Mouse (Mus musculus): ENCODE data around the gene Abcc4. TPM values are rescaled to one million over a fixed set of nuclear protein-coding genes. Genes with fewer than 3 reads are reported as not detected.

Abcc4 gene
- polyA plus RNA-seq, 1 experiment from 2014 or later = 2.1 TPM

DNA sequence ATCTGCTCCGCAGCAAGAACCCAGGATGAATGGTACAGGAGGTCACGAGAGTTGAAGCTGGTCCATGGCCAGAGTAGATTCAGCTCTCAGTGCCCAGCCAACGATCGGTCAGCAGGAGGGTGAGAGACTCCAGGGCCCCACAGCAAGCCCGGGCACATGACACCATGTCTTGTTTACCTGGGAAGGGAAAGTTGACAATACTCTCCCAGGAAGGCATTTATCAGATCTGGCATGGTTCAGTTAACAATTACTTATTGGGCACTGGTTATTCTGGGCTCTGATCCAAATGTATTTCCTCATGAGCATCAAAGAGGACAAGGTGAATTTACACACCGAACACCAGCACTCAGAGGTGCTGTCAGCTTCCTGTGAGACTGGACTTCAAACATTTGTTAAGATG lies 38.5 kb downstream of the Abcc4 start:
- H3K4me3 ChIP-seq = no peak overlapping the region
- no peak for DNase-seq (ENCODE audit: low spot score)
- H3K4me1 ChIP-seq = peaks cover 11% of the 10 kb centered on the region
- H3K9me3 ChIP-seq (replicated peaks) = no peaks in the 10 kb centered on the region
- WGBS = 90% methylated on average over 6 of the region's 6 CpGs
- H3K27me3 ChIP-seq (ENCODE audit: low read depth, poor library complexity, severe bottlenecking) = 0 out of 2 replicates have a peak, but pooled peaks cover 5% of the 10 kb centered on the region
- no peak overlapping the region for H3K27ac ChIP-seq
- H3K36me3 ChIP-seq = no peaks in the 10 kb centered on the region

DNA sequence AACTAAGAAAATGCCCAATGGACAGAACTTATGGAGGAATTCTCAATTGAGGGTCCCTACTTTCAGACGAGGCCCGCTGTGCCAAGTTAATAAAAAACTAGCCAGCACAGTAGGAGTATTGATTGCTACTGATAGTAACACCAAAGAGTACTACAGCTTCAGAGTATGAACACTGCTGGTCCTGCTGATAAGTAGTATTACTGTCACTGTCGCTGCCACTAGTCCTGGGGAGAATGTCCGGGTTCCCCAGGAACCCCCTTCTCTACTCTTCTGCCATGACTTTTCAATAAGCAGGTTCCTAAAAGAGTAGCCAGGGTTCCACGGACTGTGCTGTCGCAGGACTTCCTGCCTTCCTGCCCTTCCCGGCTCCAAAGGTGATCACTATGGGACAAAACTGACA lies 41.4 kb downstream of the Abcc4 start:
- 89% methylated on average over 7 of the region's 7 CpGs for WGBS
- no peaks in the 10 kb centered on the region for H3K27me3 ChIP-seq (ENCODE audit: low read depth, poor library complexity, severe bottlenecking)
- peaks cover 27% of the 10 kb centered on the region for H3K4me1 ChIP-seq
- no peak overlapping the region for H3K4me3 ChIP-seq
- no peak for DNase-seq (ENCODE audit: low spot score)
- no peak overlapping the region; the same call in 1 of the 2 replicates for H3K27ac ChIP-seq
- H3K9me3 ChIP-seq (replicated peaks) = no peaks in the 10 kb centered on the region
- no peaks in the 10 kb centered on the region for H3K36me3 ChIP-seq

DNA sequence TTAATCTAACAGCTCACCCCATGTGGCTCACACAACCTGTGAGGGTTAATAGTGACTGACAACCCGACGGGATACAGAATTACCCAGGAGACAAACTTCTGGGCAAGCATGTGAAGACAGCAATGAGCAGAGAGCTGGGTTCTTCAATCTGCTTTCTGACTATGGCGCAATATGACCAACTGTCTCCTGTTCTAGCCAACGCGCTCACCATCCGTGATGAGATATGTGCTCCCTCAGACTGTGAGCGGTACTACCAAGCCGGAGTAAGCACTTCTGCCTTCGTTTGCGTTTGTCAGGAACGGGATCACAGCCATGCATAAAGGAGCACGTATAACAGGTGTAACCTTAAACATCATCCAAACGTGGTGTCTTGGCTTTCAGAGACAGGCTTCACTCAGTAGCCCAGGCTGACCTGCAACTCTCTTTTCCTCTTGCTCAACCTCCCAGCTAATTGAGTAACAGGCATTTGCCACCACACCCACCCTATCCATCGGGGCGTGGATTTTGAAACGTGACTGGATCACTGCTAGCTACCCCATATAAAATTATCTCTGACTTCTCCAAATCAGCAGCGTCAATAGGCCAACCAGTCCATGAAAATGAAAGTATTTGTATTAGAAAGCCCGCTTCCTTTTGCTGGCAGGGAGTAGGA lies 43.3 kb downstream of the Abcc4 start:
- DNase-seq (ENCODE audit: low spot score) = no peak
- Histone ChIP-seq H3K27me3 (ENCODE audit: low read depth, poor library complexity, severe bottlenecking) (no peaks in the 10 kb centered on the region), H3K9me3 (replicated peaks) (no peaks in the 10 kb centered on the region), H3K36me3 (no peaks in the 10 kb centered on the region), H3K4me3 (no peak overlapping the region), H3K27ac (no peak overlapping the region), H3K4me1 (peaks cover 26% of the 10 kb centered on the region)
- 90% methylated on average over 18 of the region's 18 CpGs for WGBS

DNA sequence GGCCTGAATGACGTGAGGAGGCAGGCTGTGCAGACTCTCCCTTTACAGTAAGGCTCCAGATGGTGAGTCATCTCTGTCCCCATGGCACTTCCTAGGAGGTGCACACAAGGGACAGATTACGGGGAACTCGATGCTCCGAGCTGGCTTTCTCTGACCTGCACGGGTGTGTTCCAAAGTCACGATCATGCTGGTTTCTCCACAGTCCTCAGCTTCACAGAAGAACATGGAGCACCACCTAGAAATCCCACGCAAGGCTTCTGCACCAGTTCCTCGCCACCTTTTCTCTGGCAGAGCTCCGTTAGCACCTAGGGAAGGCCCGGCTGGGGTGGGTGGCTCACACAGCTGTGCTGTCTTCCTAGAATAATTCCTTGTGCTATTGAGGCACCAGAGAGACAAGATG lies 43.9 kb downstream of the Abcc4 start:
- no peak overlapping the region for H3K4me3 ChIP-seq
- no peaks in the 10 kb centered on the region for H3K36me3 ChIP-seq
- no peaks in the 10 kb centered on the region for H3K9me3 ChIP-seq (replicated peaks)
- H3K27me3 ChIP-seq (ENCODE audit: low read depth, poor library complexity, severe bottlenecking) = no peaks in the 10 kb centered on the region
- no peak for DNase-seq (ENCODE audit: low spot score)
- 80% methylated on average over 10 of the region's 10 CpGs for WGBS
- peaks cover 26% of the 10 kb centered on the region for H3K4me1 ChIP-seq
- H3K27ac ChIP-seq = no peak overlapping the region

DNA sequence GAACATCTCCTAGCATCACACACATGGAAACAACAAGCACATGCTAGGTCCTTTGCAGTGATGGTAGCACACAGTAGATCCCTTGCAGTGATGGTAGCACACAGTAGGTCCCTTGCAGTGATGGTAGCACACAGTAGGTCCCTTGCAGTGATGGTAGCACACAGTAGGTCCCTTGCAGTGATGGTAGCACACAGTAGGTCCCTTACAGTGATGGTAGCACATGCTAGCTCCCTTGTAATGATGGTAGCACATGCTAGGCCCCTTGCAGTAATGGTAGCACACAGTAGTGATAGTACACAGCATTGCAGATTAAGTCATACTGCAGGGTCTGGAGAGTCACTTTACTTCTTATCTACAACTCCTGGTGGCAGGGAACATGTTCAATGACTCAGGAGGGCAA lies 46.8 kb downstream of the Abcc4 start:
- H3K9me3 ChIP-seq (replicated peaks) = no peaks in the 10 kb centered on the region
- no peaks in the 10 kb centered on the region for H3K36me3 ChIP-seq
- no peak overlapping the region for H3K27ac ChIP-seq
- H3K4me1 ChIP-seq = peaks cover 22% of the 10 kb centered on the region
- H3K4me3 ChIP-seq = no peak overlapping the region
- H3K27me3 ChIP-seq (ENCODE audit: low read depth, poor library complexity, severe bottlenecking) = no peaks in the 10 kb centered on the region
- DNase-seq (ENCODE audit: low spot score) = no peak

DNA sequence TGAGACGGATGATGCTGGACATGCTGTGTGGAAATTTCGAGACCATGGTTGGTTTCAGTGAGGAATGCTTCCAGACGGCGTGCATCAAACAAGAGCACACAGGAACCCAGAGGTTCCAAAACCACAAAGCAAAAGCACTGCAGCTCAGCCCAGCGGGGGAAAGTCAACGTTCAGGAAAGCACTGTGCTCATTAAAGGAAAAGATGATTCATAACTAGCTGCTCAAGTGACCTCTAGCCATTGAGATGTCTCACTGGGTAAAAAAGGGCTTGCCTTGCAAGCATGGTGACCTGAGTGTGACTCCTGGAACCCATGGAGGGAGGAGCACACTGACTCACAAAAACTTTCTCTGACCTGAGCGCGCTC lies 47.7 kb downstream of the Abcc4 start:
- 92% methylated on average over 8 of the region's 8 CpGs for WGBS
- no peak for DNase-seq (ENCODE audit: low spot score)
- no peak overlapping the region for H3K4me3 ChIP-seq
- no peaks in the 10 kb centered on the region for H3K36me3 ChIP-seq
- no peaks in the 10 kb centered on the region for H3K27me3 ChIP-seq (ENCODE audit: low read depth, poor library complexity, severe bottlenecking)
- no peak overlapping the region for H3K27ac ChIP-seq
- H3K9me3 ChIP-seq (replicated peaks) = no peaks in the 10 kb centered on the region
- peaks cover 22% of the 10 kb centered on the region for H3K4me1 ChIP-seq

DNA sequence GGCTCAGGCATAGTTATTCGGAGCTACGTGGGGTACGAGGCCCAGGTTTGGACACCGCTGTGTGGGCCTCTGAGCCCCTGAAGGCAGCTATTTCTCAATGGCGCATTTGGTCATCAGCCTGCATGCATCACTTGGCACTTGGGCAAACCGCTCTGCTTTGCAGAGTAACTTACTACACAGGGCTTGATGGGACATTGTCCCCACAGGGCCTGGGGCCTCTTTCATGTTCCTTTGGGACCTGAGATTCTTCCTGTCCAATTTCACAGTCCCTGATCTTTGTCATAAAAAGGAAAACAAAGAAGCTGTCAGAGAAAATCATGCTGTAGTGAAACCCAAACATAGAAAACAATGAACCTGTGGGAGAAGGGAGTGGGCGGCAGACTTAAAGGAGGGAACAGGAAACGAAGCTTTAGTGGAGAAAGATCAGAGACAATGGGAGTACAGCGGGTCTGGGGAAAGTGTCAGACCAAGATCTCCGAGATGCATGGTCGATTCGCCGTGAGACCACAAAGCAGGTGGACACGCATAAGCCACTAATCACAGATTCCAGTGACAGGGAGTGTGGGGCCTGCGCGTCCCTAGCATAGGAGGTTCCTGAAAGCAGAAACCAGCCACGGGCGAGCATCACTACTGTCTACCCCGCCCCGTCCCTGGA lies 48.2 kb downstream of the Abcc4 start:
- no peak overlapping the region for H3K4me3 ChIP-seq
- peaks cover 22% of the 10 kb centered on the region for H3K4me1 ChIP-seq
- H3K36me3 ChIP-seq = no peaks in the 10 kb centered on the region
- WGBS = 87% methylated on average over 20 of the region's 20 CpGs
- no peak overlapping the region for H3K27ac ChIP-seq
- no peaks in the 10 kb centered on the region for H3K27me3 ChIP-seq (ENCODE audit: low read depth, poor library complexity, severe bottlenecking)
- no peaks in the 10 kb centered on the region for H3K9me3 ChIP-seq (replicated peaks)
- no peak for DNase-seq (ENCODE audit: low spot score)

DNA sequence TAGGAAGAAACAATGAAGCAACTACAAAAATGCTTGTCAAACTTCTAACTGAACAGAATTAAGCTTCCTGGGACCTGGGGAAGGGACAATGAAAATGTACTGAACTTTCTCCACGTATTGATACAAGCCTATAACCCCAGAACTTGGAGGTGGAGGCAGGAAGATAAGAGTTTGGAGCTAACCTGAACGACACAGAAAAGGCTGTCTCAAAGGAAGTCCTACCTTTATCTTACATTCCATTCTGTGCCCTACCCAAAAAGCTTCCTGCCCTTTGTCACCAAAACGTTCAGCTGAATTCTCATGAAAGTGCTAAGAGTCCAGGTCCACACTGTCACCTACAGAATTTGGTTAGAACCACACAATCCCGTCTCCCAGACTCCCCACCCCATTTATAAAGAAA lies 48.8 kb downstream of the Abcc4 start:
- H3K4me3 ChIP-seq = no peak overlapping the region
- peaks cover 18% of the 10 kb centered on the region for H3K4me1 ChIP-seq
- WGBS = 74% methylated on average over 4 of the region's 4 CpGs
- no peaks in the 10 kb centered on the region for H3K36me3 ChIP-seq
- no peaks in the 10 kb centered on the region for H3K9me3 ChIP-seq (replicated peaks)
- no peak overlapping the region for H3K27ac ChIP-seq
- no peaks in the 10 kb centered on the region for H3K27me3 ChIP-seq (ENCODE audit: low read depth, poor library complexity, severe bottlenecking)
- no peak for DNase-seq (ENCODE audit: low spot score)

DNA sequence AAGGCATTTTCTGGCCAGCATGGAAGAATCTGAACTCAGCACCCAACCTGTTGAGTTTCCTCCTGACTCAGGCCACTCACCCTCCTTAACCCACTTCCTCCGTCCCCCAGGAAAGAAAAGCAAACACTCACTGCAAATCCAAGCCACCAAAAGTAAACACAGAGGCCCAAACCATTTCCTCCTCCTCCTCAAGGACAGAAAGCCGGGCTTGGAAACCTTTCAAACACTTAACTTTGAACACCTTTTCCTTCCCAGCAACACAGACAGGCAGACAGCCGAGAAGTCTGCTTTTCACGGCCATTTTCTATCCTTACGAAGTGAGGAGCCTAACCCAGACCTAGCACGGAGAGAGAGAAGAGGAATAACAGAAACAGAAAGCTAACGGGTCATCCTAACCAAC lies 50.0 kb downstream of the Abcc4 start:
- Histone ChIP-seq H3K27ac (no peak overlapping the region), H3K4me3 (no peak overlapping the region), H3K36me3 (no peaks in the 10 kb centered on the region), H3K4me1 (peaks cover 20% of the 10 kb centered on the region), H3K9me3 (replicated peaks) (no peaks in the 10 kb centered on the region), H3K27me3 (ENCODE audit: low read depth, poor library complexity, severe bottlenecking) (no peaks in the 10 kb centered on the region)
- no peak for DNase-seq (ENCODE audit: low spot score)
- 77% methylated on average over 7 of the region's 7 CpGs for WGBS

DNA sequence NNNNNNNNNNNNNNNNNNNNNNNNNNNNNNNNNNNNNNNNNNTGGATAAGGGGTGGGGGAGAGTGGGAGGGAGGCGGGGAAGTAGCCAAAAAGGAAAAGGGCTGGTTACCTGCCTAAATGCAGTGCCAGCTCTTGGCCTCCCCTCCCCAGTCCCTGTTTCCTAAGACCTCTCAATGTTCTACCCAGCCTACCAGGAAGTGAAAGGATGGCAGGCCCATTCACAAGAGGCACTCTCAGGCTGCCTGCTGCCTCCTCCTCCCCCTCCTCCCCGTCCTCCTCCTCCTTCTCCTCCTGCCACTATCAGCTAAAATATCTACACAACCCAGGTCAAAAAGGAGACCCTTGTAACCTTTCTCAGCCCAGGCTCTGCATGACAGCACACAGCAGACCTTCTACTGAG lies 51.1 kb downstream of the Abcc4 start:
- H3K27me3 ChIP-seq (ENCODE audit: low read depth, poor library complexity, severe bottlenecking) = no peaks in the 10 kb centered on the region
- H3K9me3 ChIP-seq (replicated peaks) = no peaks in the 10 kb centered on the region
- WGBS = 44% methylated on average over 2 of the region's 2 CpGs
- peaks cover 12% of the 10 kb centered on the region for H3K4me1 ChIP-seq
- H3K36me3 ChIP-seq = no peaks in the 10 kb centered on the region
- no peak overlapping the region for H3K4me3 ChIP-seq
- H3K27ac ChIP-seq = no peak overlapping the region
- no peak for DNase-seq (ENCODE audit: low spot score)

DNA sequence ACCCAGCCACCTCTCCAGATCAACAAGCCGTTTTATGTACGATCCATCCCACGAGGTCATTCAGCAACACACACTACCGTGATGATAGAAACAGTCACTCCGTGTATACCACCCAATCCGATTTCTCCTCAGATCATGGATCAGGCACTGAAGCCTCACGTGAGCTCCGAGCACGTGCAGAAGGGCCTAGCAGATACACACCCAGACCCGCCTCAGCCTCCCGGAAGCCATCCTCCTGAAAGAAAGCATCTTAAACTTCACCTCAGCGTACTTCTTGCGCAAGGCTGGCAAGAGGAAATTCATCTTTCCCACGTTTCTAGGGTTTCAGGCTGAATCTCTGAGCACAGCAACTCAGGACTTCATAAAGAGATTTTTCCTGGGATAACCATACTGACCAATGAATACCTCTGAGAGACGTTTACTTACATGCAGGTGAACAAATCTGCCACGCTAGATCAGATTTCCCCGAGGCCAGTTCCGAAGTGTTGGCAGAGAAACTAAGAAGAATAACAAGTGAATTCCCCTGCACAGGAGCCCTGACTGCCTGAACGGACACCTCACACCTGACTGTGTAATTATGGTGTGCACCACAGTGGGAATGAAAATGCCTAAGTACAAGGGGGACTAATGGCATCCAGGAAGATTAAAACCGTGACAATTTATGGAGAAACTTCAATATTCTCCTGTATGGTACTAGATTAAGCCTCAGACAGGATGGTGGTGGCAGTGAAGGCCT lies 54.1 kb downstream of the Abcc4 start:
- H3K27ac ChIP-seq = no peak overlapping the region
- 0 out of 2 replicates have a peak, but pooled peaks cover 5% of the 10 kb centered on the region for H3K4me1 ChIP-seq
- no peak for DNase-seq (ENCODE audit: low spot score)
- no peaks in the 10 kb centered on the region for H3K27me3 ChIP-seq (ENCODE audit: low read depth, poor library complexity, severe bottlenecking)
- WGBS = 90% methylated on average over 20 of the region's 20 CpGs
- no peaks in the 10 kb centered on the region for H3K36me3 ChIP-seq
- no peaks in the 10 kb centered on the region for H3K9me3 ChIP-seq (replicated peaks)
- no peak overlapping the region for H3K4me3 ChIP-seq

DNA sequence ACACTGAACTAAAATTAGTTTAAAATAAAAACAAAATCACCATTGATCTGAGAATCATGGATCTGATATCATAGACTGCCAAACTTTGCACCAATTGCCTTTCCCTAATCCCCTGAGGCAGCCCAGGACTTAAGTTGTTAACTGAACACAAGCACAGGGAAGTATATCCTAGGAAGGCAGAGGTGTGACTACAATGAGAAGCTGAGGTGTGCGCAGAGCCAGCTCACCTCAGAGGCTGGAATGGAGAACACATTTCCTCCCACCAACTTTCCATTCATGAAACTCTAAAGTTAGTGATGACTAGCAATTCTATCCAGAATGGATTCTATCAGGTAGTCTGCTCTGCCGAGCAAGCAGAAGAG lies 56.1 kb downstream of the Abcc4 start:
- no peak for DNase-seq (ENCODE audit: low spot score)
- Histone ChIP-seq H3K36me3 (no peaks in the 10 kb centered on the region), H3K27ac (no peak overlapping the region), H3K4me3 (no peak overlapping the region), H3K27me3 (ENCODE audit: low read depth, poor library complexity, severe bottlenecking) (no peaks in the 10 kb centered on the region), H3K4me1 (0 out of 2 replicates have a peak, but pooled peaks cover 5% of the 10 kb centered on the region), H3K9me3 (replicated peaks) (no peaks in the 10 kb centered on the region)
- WGBS = 95% methylated on average over 2 of the region's 2 CpGs

DNA sequence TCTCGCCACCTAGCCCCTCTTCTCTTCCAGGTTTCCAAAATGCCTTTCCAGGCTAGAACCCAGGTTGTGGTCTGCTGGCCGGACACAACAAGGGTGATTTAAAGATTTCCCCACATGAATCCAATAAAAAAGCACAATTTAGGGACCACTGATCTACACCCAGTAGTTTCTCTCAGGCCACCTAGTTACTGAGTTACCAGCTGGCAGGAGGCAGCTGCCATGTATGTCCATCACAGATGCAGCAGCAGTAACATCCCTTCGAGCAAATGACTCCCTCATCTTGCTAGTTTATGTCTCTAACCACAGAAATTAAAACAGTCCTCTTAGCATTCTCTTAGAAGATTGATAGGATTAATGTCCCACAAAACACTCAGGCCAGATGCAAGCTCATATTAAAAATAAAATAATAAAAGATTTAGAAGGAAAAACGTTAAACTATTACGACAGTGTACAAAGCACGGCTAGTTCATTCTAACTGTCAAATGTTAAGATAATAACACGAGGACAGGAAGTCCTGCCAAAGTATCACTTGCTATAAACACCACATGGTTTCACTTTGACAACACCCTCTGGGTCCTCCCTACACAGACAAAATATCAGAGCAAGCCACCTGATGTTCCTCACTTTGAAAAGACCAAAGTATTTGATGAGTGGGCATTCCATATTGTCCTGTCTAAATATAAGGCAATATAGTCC lies 56.7 kb downstream of the Abcc4 start:
- no peaks in the 10 kb centered on the region for H3K27me3 ChIP-seq (ENCODE audit: low read depth, poor library complexity, severe bottlenecking)
- no peaks in the 10 kb centered on the region for H3K9me3 ChIP-seq (replicated peaks)
- no peak overlapping the region for H3K27ac ChIP-seq
- 0 out of 2 replicates have a peak, but pooled peaks cover 5% of the 10 kb centered on the region for H3K4me1 ChIP-seq
- no peak overlapping the region for H3K4me3 ChIP-seq
- 80% methylated on average over 7 of the region's 7 CpGs for WGBS
- no peaks in the 10 kb centered on the region for H3K36me3 ChIP-seq
- no peak for DNase-seq (ENCODE audit: low spot score)
